Mouse (Mus musculus): ENCODE results near the gene Ccr7. TPM values are rescaled to one million over a fixed set of nuclear protein-coding genes. Genes with fewer than 3 reads are reported as not detected.

Ccr7 gene
- polyA plus RNA-seq, 1 experiment = 19.7 TPM

- H3K4me3 ChIP-seq (replicated peaks; ENCODE audit: extremely low read depth, low read depth, low read length) = no peak overlapping the region
- H3K4me1 ChIP-seq (ENCODE audit: control insufficient read depth, insufficient read depth, low read length) = peaks cover 24% of the 10 kb centered on the region
- DNase-seq = no peak
- WGBS = 21% methylated on average over 15 of the region's 15 CpGs
- TF ChIP-seq POLR2A (IDR thresholded peaks at IDR 0.05; ENCODE audit: borderline replicate concordance, extremely low read depth, low read depth, low read length) = no peak
- TF ChIP-seq CTCF (IDR thresholded peaks at IDR 0.05; ENCODE audit: insufficient read depth, low read length) = peak; percentile 21; the same call in 1 of the 2 replicates
Observed at GRCm38 (mm10) chr11:99123977-99124634, 30.8 kb downstream of the Ccr7 start.

GRCm38 (mm10) chr11:99122703-99123102, 32.2 kb downstream of the Ccr7 start:
- no peak for DNase-seq
- no peak overlapping the region for H3K4me3 ChIP-seq (replicated peaks; ENCODE audit: extremely low read depth, low read depth, low read length)
- WGBS = 73% methylated on average over 3 of the region's 3 CpGs
- no peak for TF ChIP-seq POLR2A (IDR thresholded peaks at IDR 0.05; ENCODE audit: borderline replicate concordance, extremely low read depth, low read depth, low read length)
- TF ChIP-seq CTCF (IDR thresholded peaks at IDR 0.05; ENCODE audit: insufficient read depth, low read length) = no peak
- peaks cover 19% of the 10 kb centered on the region for H3K4me1 ChIP-seq (ENCODE audit: control insufficient read depth, insufficient read depth, low read length)

- Histone ChIP-seq H3K4me1 (ENCODE audit: control insufficient read depth, insufficient read depth, low read length) (peaks cover 11% of the 10 kb centered on the region), H3K4me3 (replicated peaks; ENCODE audit: extremely low read depth, low read depth, low read length) (no peak overlapping the region)
- 78% methylated on average over 14 of the region's 14 CpGs for WGBS
- no peak for TF ChIP-seq CTCF (IDR thresholded peaks at IDR 0.05; ENCODE audit: insufficient read depth, low read length)
- no peak for TF ChIP-seq POLR2A (IDR thresholded peaks at IDR 0.05; ENCODE audit: borderline replicate concordance, extremely low read depth, low read depth, low read length)
- no peak for DNase-seq
Observed at GRCm38 (mm10) chr11:99121218-99121631, 33.7 kb downstream of the Ccr7 start.

- Histone ChIP-seq H3K4me1 (ENCODE audit: control insufficient read depth, insufficient read depth, low read length) (peaks cover 6% of the 10 kb centered on the region), H3K4me3 (replicated peaks; ENCODE audit: extremely low read depth, low read depth, low read length) (no peak overlapping the region)
- WGBS = 50% methylated on average over 20 of the region's 20 CpGs
- DNase-seq = no peak
- TF ChIP-seq CTCF (IDR thresholded peaks at IDR 0.05; ENCODE audit: insufficient read depth, low read length) (no peak), POLR2A (IDR thresholded peaks at IDR 0.05; ENCODE audit: borderline replicate concordance, extremely low read depth, low read depth, low read length) (no peak)
Observed at GRCm38 (mm10) chr11:99120524-99121217, 34.2 kb downstream of the Ccr7 start.

- no peak for TF ChIP-seq POLR2A (IDR thresholded peaks at IDR 0.05; ENCODE audit: borderline replicate concordance, extremely low read depth, low read depth, low read length)
- TF ChIP-seq CTCF (IDR thresholded peaks at IDR 0.05; ENCODE audit: insufficient read depth, low read length) = no peak
- DNase-seq = no peak
- Histone ChIP-seq H3K4me3 (replicated peaks; ENCODE audit: extremely low read depth, low read depth, low read length) (no peak overlapping the region), H3K4me1 (ENCODE audit: control insufficient read depth, insufficient read depth, low read length) (no peaks in the 10 kb centered on the region)
- WGBS = 88% methylated on average over 7 of the region's 7 CpGs
Observed at GRCm38 (mm10) chr11:99118963-99119362, 35.9 kb downstream of the Ccr7 start.

GRCm38 (mm10) chr11:99118420-99118819, 36.5 kb downstream of the Ccr7 start:
- no peaks in the 10 kb centered on the region; the same call in 1 of the 2 replicates for H3K4me1 ChIP-seq (ENCODE audit: control insufficient read depth, insufficient read depth, low read length)
- WGBS = 100% methylated on average over 1 of the region's 1 CpGs
- no peak overlapping the region for H3K4me3 ChIP-seq (replicated peaks; ENCODE audit: extremely low read depth, low read depth, low read length)
- TF ChIP-seq POLR2A (IDR thresholded peaks at IDR 0.05; ENCODE audit: borderline replicate concordance, extremely low read depth, low read depth, low read length) (no peak), CTCF (IDR thresholded peaks at IDR 0.05; ENCODE audit: insufficient read depth, low read length) (no peak)
- no peak for DNase-seq

GRCm38 (mm10) chr11:99117907-99118306, 37.0 kb downstream of the Ccr7 start:
- 81% methylated on average over 7 of the region's 7 CpGs for WGBS
- H3K4me3 ChIP-seq (replicated peaks; ENCODE audit: extremely low read depth, low read depth, low read length) = no peak overlapping the region
- no peaks in the 10 kb centered on the region; the same call in 1 of the 2 replicates for H3K4me1 ChIP-seq (ENCODE audit: control insufficient read depth, insufficient read depth, low read length)
- TF ChIP-seq CTCF (IDR thresholded peaks at IDR 0.05; ENCODE audit: insufficient read depth, low read length) (no peak), POLR2A (IDR thresholded peaks at IDR 0.05; ENCODE audit: borderline replicate concordance, extremely low read depth, low read depth, low read length) (no peak)
- no peak for DNase-seq

- WGBS = 42% methylated on average over 6 of the region's 6 CpGs
- Histone ChIP-seq H3K4me1 (ENCODE audit: control insufficient read depth, insufficient read depth, low read length) (no peaks in the 10 kb centered on the region; the same call in 1 of the 2 replicates), H3K4me3 (replicated peaks; ENCODE audit: extremely low read depth, low read depth, low read length) (no peak overlapping the region)
- no peak for DNase-seq
- TF ChIP-seq POLR2A (IDR thresholded peaks at IDR 0.05; ENCODE audit: borderline replicate concordance, extremely low read depth, low read depth, low read length) = no peak
- no peak for TF ChIP-seq CTCF (IDR thresholded peaks at IDR 0.05; ENCODE audit: insufficient read depth, low read length)
Observed at GRCm38 (mm10) chr11:99115940-99116339, 38.9 kb downstream of the Ccr7 start.

- 10% methylated on average over 3 of the region's 3 CpGs for WGBS
Observed at GRCm38 (mm10) chr11:99113111-99113510, 41.8 kb downstream of the Ccr7 start.

More at GRCm38 (mm10) chr11:99113111-99113510, 41.8 kb downstream of the Ccr7 start:
- TF ChIP-seq CTCF (IDR thresholded peaks at IDR 0.05; ENCODE audit: insufficient read depth, low read length) (no peak), POLR2A (IDR thresholded peaks at IDR 0.05; ENCODE audit: borderline replicate concordance, extremely low read depth, low read depth, low read length) (no peak)
- DNase-seq = no peak
- no peaks in the 10 kb centered on the region; the same call in 1 of the 2 replicates for H3K4me1 ChIP-seq (ENCODE audit: control insufficient read depth, insufficient read depth, low read length)
- no peak overlapping the region for H3K4me3 ChIP-seq (replicated peaks; ENCODE audit: extremely low read depth, low read depth, low read length)

Measured in lung, adult 2 months (tissue).